Mouse (Mus musculus) liver, embryonic 13.5 days (tissue): Measurements from ENCODE around the gene Ggt1. TPM values are rescaled to one million over a fixed set of nuclear protein-coding genes. Genes with fewer than 3 reads are reported as not detected.
"Not testable (repeated sequence)": the region's sequence is repeated elsewhere in the genome, so short reads cannot be mapped to it uniquely, and the experiment has no call there.

Experiments used
- ATAC-seq: fragments of 200-750 bp; cut with Nextera tagmentation; 2 replicates; pipeline ENCODE4 v1.8.0; 2017; ENCODE audit warnings: low read depth, mild to moderate bottlenecking, moderate number of reproducible peaks, moderate library complexity
- DNase-seq: peaks from one replicate; pipeline ENCODE4 v3.0.0; 2022
- H3K27ac ChIP-seq: fragments of 300-500 bp; sonication (generic); 2 replicates; pipeline ENCODE4 v1.5.1; 2015; ENCODE audit warnings: moderate library complexity, mild to moderate bottlenecking, inconsistent platforms
- H3K27me3 ChIP-seq: fragments of 300-500 bp; sonication (generic); 2 replicates; pipeline ENCODE4 v1.6.1; 2015; ENCODE audit warnings: mild to moderate bottlenecking, inconsistent platforms
- H3K36me3 ChIP-seq: fragments of 300-500 bp; sonication (generic); 2 replicates; pipeline ENCODE4 v1.6.1; 2015; ENCODE audit warnings: mild to moderate bottlenecking, inconsistent platforms
- H3K4me1 ChIP-seq: fragments of 300-500 bp; sonication (generic); replicated peaks from 2 replicates; pipeline ENCODE4 v1.6.1; 2015; ENCODE audit warnings: inconsistent platforms
- H3K4me2 ChIP-seq: fragments of 300-500 bp; sonication (generic); 2 replicates; pipeline ENCODE4 v1.6.1; 2015; ENCODE audit warnings: inconsistent platforms, mild to moderate bottlenecking, moderate library complexity
- H3K4me3 ChIP-seq: fragments of 300-500 bp; sonication (generic); replicated peaks from 2 replicates; pipeline ENCODE4 v1.5.1; 2015; ENCODE audit warnings: mild to moderate bottlenecking, inconsistent platforms
- H3K9ac ChIP-seq: fragments of 300-500 bp; sonication (generic); 2 replicates; pipeline ENCODE4 v1.6.1; 2015; ENCODE audit warnings: mild to moderate bottlenecking, inconsistent platforms
- H3K9me3 ChIP-seq: fragments of 300-500 bp; sonication (generic); replicated peaks from 2 replicates; pipeline ENCODE4 v1.6.1; 2016; ENCODE audit warnings: inconsistent platforms
- whole genome bisulfite sequencing: fragments of 180-500 bp; shearing (Covaris S2); methylation state at CpG from one replicate; pipeline ENCODE4 v1.1.7; 2015; ENCODE audit not compliant: insufficient replicate concordance; 5-methylcytosine and 5-hydroxymethylcytosine counted together
- polyA plus RNA-seq: library from polyadenylated mRNA; unstranded; fragments of >200 nt; fragmentation: Nextera tagmentation; extraction: Ambion mirVana; gene quantifications from 2 replicates; pipeline ENCODE4 v1.2.1, GENCODE M21; 2015

Ggt1 gene
- polyA plus RNA-seq, 1 experiment from 2014 or later, result 4.7 TPM

DNA sequence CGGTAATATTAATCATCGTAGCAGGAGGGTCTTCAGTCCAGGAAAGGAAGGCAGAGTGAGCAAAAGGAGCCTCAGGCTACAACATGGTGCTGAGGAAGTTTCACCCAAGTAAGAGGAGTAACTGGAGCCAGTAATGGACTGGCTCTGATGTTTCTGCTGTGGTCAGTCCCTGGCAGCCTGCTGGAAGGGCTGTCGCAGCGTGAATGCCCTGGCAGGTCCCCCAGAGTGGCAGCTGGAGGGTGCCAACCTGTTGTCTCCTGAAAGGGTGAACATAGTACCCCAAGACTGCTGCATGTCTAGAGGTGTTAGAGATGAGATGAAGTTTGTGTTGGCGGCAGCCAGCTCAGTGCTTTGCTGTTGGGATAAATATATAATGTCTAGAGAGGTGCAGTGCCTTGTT lies 40.8 kb upstream of the Ggt1 start:
- no peak for DNase-seq
- Histone ChIP-seq H3K36me3 (peaks cover 65% of the 10 kb centered on the region), H3K9me3 (no peaks in the 10 kb centered on the region)

DNA sequence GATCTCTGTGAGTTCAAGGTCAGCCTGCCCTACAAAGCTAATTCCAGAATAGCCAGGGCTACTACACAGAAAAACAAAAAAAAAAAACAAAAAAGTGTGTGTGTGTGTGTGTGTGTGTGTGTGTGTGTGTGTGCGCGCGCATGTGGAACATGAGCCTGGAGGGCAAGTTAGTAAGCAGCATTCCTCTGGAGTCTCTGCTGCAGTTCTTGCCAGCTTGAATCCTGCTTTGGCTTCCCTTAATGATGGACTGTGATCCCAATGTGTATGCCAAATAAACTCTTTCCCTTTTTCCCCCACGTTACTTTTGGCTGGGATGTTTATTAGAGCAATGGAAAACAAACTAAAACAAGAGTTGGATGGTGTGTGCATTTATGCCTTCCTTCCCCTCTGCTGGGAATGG lies 39.8 kb upstream of the Ggt1 start:
- no peaks in the 10 kb centered on the region for H3K9me3 ChIP-seq
- no peak for DNase-seq
- no peak overlapping the region for H3K4me3 ChIP-seq
- peaks cover 38% of the 10 kb centered on the region for H3K4me1 ChIP-seq
- H3K4me2 ChIP-seq, result no peak overlapping the region
- no peaks in the 10 kb centered on the region for H3K27me3 ChIP-seq
- WGBS, result 88% methylated on average over 4 of the region's 4 CpGs
- no peak overlapping the region for H3K9ac ChIP-seq
- H3K36me3 ChIP-seq, result peaks cover 74% of the 10 kb centered on the region
- H3K27ac ChIP-seq, result no peak overlapping the region
- no peak for ATAC-seq

More for the DNA sequence above, 40.8 kb upstream of the Ggt1 start:
- no peak overlapping the region for H3K27ac ChIP-seq
- ATAC-seq, result no peak
- no peak overlapping the region for H3K4me2 ChIP-seq
- H3K9ac ChIP-seq, result no peak overlapping the region
- H3K4me1 ChIP-seq, result peaks cover 43% of the 10 kb centered on the region
- 86% methylated on average over 5 of the region's 5 CpGs for WGBS
- no peaks in the 10 kb centered on the region for H3K27me3 ChIP-seq
- H3K4me3 ChIP-seq, result 0 out of 2 replicates have a peak overlapping the region, but pooled peaks have one; percentile 97

- H3K9me3 ChIP-seq, DNase-seq, H3K9ac ChIP-seq, H3K4me2 ChIP-seq, ATAC-seq, H3K27ac ChIP-seq, H3K4me3 ChIP-seq, H3K27me3 ChIP-seq: not testable (repeated sequence)
- WGBS, result 90% methylated on average over 9 of the region's 9 CpGs
- Histone ChIP-seq H3K4me1 (peaks cover 16% of the 10 kb centered on the region), H3K36me3 (peaks cover 71% of the 10 kb centered on the region)
Observed at GRCm38 (mm10) chr10:75525450-75525849, 36.0 kb upstream of the Ggt1 start.

DNA sequence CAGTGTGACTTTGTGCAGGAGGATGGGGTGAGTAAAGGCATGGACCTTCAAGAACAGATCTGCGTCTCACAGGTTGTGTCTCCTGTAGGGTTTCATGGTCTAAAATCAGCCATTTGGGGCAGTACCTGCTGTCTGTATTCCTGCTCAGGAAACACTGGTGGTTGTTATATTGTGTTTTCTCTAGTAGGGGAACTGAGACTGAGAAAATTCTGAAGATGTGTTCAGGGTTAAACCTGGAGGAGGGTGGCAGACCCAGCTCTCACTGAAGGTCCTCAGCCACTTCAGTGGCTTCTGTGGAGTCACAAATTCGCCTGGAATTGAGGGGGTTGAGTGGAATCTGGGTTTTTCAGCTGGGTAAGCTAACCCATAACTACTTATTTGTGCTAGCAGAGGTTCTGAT lies 31.1 kb upstream of the Ggt1 start:
- Histone ChIP-seq H3K4me2 (no peak overlapping the region), H3K27me3 (no peaks in the 10 kb centered on the region), H3K4me1 (0 out of 2 replicates have a peak, but pooled peaks cover 3% of the 10 kb centered on the region), H3K36me3 (peaks cover 71% of the 10 kb centered on the region), H3K4me3 (no peak overlapping the region), H3K9ac (no peak overlapping the region), H3K9me3 (no peaks in the 10 kb centered on the region), H3K27ac (no peak overlapping the region)
- no peak for ATAC-seq
- no peak for DNase-seq
- WGBS, result 69% methylated on average over 2 of the region's 2 CpGs

- Histone ChIP-seq H3K27me3 (no peaks in the 10 kb centered on the region), H3K4me1 (no peaks in the 10 kb centered on the region), H3K4me3 (no peak overlapping the region), H3K9me3 (no peaks in the 10 kb centered on the region), H3K36me3 (peaks cover 72% of the 10 kb centered on the region), H3K9ac (no peak overlapping the region), H3K4me2 (no peak overlapping the region), H3K27ac (no peak overlapping the region)
- DNase-seq (no peak), ATAC-seq (no peak; the same call in 1 of the 2 replicates)
- WGBS, result 82% methylated on average over 9 of the region's 9 CpGs
Observed at GRCm38 (mm10) chr10:75531532-75532090, 29.8 kb upstream of the Ggt1 start.

- no peaks in the 10 kb centered on the region for H3K4me1 ChIP-seq
- H3K36me3 ChIP-seq, result peaks cover 63% of the 10 kb centered on the region
- 82% methylated on average over 8 of the region's 8 CpGs for whole genome bisulfite sequencing
Observed at GRCm38 (mm10) chr10:75534216-75534615, 27.2 kb upstream of the Ggt1 start.

DNA sequence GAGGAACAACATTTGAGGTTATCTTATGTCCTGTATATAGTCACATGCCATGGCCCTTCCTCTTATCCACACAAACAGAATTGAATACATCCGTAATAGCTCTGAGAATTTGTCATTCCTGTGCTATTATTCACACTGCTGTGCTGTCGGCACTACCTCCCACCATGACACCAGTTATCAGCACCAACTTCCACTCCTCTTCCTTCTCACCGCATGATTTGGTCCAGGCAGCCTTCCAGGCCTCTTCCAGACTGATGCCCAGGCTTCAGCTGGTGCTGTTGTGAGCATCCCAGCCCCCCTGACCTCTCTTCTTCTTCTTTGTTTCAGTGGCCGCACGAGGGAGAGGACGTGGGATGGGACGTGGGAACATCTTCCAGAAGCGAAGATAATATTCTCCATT lies 26.5 kb upstream of the Ggt1 start:
- Histone ChIP-seq H3K9ac (no peak overlapping the region), H3K36me3 (peaks cover 63% of the 10 kb centered on the region), H3K9me3 (no peaks in the 10 kb centered on the region), H3K27me3 (no peaks in the 10 kb centered on the region), H3K4me1 (no peaks in the 10 kb centered on the region), H3K4me3 (no peak overlapping the region), H3K27ac (no peak overlapping the region), H3K4me2 (no peak overlapping the region)
- ATAC-seq (no peak), DNase-seq (no peak)
- 78% methylated on average over 8 of the region's 8 CpGs for WGBS

More at GRCm38 (mm10) chr10:75534216-75534615, 27.2 kb upstream of the Ggt1 start:
- Histone ChIP-seq H3K4me3 (no peak overlapping the region), H3K9me3 (no peaks in the 10 kb centered on the region), H3K4me2 (no peak overlapping the region), H3K27me3 (no peaks in the 10 kb centered on the region), H3K9ac (no peak overlapping the region), H3K27ac (no peak overlapping the region)
- ATAC-seq (no peak), DNase-seq (no peak)

GRCm38 (mm10) chr10:75535423-75535822 lies 26.0 kb upstream of the Ggt1 start:
- Histone ChIP-seq H3K36me3 (peaks cover 59% of the 10 kb centered on the region), H3K27ac (no peak overlapping the region), H3K9me3 (no peaks in the 10 kb centered on the region), H3K4me1 (no peaks in the 10 kb centered on the region), H3K4me2 (no peak overlapping the region), H3K27me3 (no peaks in the 10 kb centered on the region), H3K4me3 (no peak overlapping the region), H3K9ac (no peak overlapping the region)
- ATAC-seq (no peak), DNase-seq (no peak)
- 72% methylated on average over 2 of the region's 2 CpGs for WGBS

GRCm38 (mm10) chr10:75536123-75536522 lies 25.3 kb upstream of the Ggt1 start:
- Histone ChIP-seq H3K4me1 (no peaks in the 10 kb centered on the region), H3K27me3 (no peaks in the 10 kb centered on the region), H3K4me2 (no peak overlapping the region), H3K9ac (no peak overlapping the region), H3K27ac (no peak overlapping the region), H3K4me3 (no peak overlapping the region), H3K9me3 (no peaks in the 10 kb centered on the region), H3K36me3 (peaks cover 54% of the 10 kb centered on the region)
- ATAC-seq (no peak), DNase-seq (no peak)
- WGBS, result 78% methylated on average over 5 of the region's 5 CpGs

DNA sequence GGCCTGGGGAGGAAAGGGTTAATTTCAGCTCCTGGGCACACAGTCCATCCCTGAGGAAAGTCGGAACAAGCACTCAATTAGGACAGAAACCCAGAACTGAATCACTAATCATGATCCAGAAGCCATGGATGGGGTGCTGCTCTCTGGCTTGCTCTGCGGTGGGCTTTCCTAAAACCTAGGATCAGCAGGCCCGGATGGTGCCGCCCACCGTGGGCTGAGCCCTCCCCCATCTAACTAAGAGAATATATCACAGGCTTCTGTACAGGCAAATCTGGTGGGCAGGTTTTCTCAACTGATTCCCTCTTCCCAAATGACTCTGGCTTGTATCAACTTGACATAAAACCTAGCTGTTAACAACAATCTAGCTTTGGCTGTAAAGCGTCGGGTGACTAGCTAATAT lies 13.5 kb upstream of the Ggt1 start:
- no peak overlapping the region for H3K4me2 ChIP-seq
- no peak for ATAC-seq
- H3K27me3 ChIP-seq, result no peaks in the 10 kb centered on the region

GRCm38 (mm10) chr10:75548486-75548885 lies 12.9 kb upstream of the Ggt1 start:
- no peak for ATAC-seq
- no peaks in the 10 kb centered on the region for H3K27me3 ChIP-seq
- no peaks in the 10 kb centered on the region for H3K9me3 ChIP-seq
- H3K4me2 ChIP-seq, result no peak overlapping the region
- 63% methylated on average over 14 of the region's 14 CpGs for WGBS
- H3K9ac ChIP-seq, result no peak overlapping the region
- H3K36me3 ChIP-seq, result no peaks in the 10 kb centered on the region
- no peak for DNase-seq
- H3K4me3 ChIP-seq, result no peak overlapping the region
- H3K27ac ChIP-seq, result no peak overlapping the region
- 0 out of 2 replicates have a peak, but pooled peaks cover 7% of the 10 kb centered on the region for H3K4me1 ChIP-seq

More for the DNA sequence above, 13.5 kb upstream of the Ggt1 start:
- Histone ChIP-seq H3K36me3 (no peaks in the 10 kb centered on the region), H3K9me3 (no peaks in the 10 kb centered on the region), H3K27ac (no peak overlapping the region), H3K9ac (no peak overlapping the region), H3K4me3 (no peak overlapping the region), H3K4me1 (0 out of 2 replicates have a peak, but pooled peaks cover 7% of the 10 kb centered on the region)
- WGBS, result 68% methylated on average over 7 of the region's 7 CpGs
- no peak for DNase-seq

- no peak overlapping the region for H3K4me2 ChIP-seq
- no peaks in the 10 kb centered on the region for H3K9me3 ChIP-seq
- H3K27ac ChIP-seq, result no peak overlapping the region
- peaks cover 13% of the 10 kb centered on the region for H3K4me1 ChIP-seq
- no peak for ATAC-seq
- no peak for DNase-seq
- 52% methylated on average over 7 of the region's 7 CpGs for WGBS
- H3K27me3 ChIP-seq, result no peaks in the 10 kb centered on the region
- no peak overlapping the region for H3K9ac ChIP-seq
- no peak overlapping the region for H3K4me3 ChIP-seq
- H3K36me3 ChIP-seq, result no peaks in the 10 kb centered on the region
Observed at GRCm38 (mm10) chr10:75549886-75550285, 11.5 kb upstream of the Ggt1 start.
